Mouse (Mus musculus) bone marrow, adult 2 months (tissue): ENCODE data around the gene Pnisr.

Experiments used
- CTCF ChIP-seq: fragments of 200-500 bp; IDR thresholded peaks from 2 replicates; pipeline ENCODE4 v1.5.1; 2011; ENCODE audit warnings: low read length, control low read depth; ENCODE audit not compliant: control insufficient read depth, insufficient read depth
- POLR2A ChIP-seq: fragments of 200-500 bp; IDR thresholded peaks from 2 replicates; pipeline ENCODE4 v1.6.1; 2011; ENCODE audit warnings: low read depth, mild to moderate bottlenecking, control low read depth, low read length, borderline replicate concordance; ENCODE audit not compliant: control insufficient read depth

DNA sequence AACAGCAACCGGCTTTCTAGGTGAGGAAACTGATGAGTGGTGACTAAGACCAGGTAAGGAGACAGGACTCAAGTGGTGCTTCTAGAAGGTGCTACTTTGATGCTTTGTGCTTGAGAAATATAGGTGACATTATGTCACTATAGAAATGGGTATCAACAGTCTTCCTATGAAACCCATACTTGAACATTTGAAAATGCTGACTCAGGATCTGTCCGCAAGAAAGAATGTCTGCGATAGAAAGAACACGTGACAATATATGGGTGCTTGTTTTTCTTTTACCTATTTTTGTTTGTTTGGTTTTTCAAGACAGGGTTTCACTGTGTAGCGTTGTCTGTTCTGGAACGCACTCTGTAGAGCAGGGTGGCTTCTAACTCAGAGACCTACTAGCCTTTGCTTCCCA, 34.7 kb upstream of the Pnisr start:
- TF ChIP-seq POLR2A (no peak), CTCF (no peak)
